Mouse (Mus musculus): ENCODE measurements around the gene Tpo. TPM values are rescaled to one million over a fixed set of nuclear protein-coding genes. Genes with fewer than 3 reads are reported as not detected.

Gene Tpo
- 0.15 and 0.18 TPM in 2 replicates for polyA plus RNA-seq (2021; fragmentation: Nextera tagmentation)
- long read RNA-seq, experiment 1, partial matches to known transcripts = 2 of 2 reads
- long read RNA-seq, experiment 1, other reads (novel, unspliced or antisense) = 0 of 2 reads
- long read RNA-seq, experiment 2 = 0 reads

DNA sequence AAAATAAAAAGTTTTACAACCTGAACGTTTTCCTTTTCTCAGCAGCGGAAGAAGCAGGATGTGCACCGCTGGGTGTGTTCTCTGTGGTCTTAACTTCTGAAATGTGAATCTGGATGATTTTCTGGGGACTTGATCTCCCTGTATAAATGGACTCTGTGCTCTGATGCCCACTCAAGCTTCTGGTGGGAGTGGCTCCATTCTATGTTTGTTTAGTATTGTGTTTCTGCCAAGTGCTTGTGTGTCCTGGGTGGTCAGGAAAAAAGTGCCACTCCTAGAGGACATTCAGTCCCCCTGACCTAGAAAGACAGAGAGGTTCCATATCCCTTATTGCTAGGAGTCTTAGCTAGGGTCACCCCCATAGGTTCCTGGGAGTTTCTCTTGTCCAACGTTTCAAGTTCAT, at the start of gene Tpo:
Gene Tpo, minus strand, starts transcription at position 101 of the 400 bp plus-strand sequence.

Other genes with a start within 250 kb of the Tpo start
- gene Pxdn, start 195.0 kb downstream of the Tpo start, polyA plus RNA-seq (2021; fragmentation: Nextera tagmentation) = 3.8 and 4.9 TPM in 2 replicates
- gene Sntg2, start 240.8 kb upstream of the Tpo start, polyA plus RNA-seq (2021; fragmentation: Nextera tagmentation) = 3.8 and 4.8 TPM in 2 replicates